Mouse (Mus musculus): Measurements from ENCODE around the gene Rab6a.

The Rab6a gene

DNA sequence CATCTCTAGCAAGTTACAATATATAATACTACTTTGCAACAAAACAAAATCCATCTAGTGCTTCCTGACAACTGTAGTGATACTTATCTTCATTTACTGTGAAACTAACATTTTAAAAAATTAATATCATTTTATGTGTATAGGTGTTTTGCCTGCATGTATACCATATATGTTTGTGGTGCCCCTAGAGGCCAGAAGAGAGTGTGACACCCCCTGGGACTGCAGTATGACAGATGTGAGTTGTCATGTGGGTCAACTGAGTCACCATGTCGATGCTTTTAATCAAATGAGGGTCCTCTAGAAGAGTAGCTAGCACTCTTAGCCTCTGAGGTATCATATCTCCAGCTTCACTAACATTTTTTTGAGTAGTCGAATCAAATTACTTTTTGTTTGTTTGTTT is 15.1 kb downstream of the Rab6a start:
- DNase-seq (ENCODE audit: low read depth, low spot score): no peak

DNA sequence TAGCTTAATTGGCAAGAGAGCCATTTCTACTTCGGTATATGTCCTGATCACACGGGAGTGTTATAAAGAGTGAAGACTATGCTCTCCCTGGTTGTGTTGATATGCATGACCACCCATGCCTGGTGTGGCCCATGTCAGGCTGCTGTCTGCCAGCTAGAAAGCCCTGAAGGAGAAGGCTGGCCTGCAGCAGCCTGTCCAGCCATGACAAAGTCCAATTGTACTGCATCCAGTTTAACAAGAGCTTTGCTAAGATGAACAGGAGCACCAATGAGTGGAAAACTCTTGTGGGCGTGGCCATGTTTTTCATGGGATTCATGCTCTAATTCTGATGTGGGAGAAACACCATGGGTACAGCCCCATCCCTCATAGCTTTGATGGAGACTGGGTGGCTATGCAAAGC is 17.3 kb downstream of the Rab6a start:
- DNase-seq (ENCODE audit: low read depth, low spot score): no peak

DNA sequence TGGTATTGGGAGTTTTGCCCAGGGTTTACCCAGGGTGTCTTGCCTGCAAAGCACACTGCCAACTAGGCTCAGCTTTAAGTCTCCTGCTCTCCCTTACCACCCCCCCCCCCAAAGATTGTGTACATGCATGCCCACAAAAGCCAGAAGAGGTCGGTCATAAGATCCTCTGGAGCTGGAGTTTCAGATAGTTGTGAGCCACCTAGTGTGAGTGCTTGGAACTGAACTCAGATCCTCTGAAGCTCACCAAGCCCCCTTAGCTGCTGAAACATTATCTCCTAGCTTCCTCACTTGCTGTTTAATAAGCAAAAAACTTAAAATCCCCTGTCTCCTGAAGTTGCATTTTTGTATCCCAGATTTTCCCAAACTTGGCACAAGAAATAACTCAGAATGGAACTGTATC is 30.4 kb downstream of the Rab6a start:
- peak; percentile 29 for DNase-seq (ENCODE audit: low read depth, low spot score)

DNA sequence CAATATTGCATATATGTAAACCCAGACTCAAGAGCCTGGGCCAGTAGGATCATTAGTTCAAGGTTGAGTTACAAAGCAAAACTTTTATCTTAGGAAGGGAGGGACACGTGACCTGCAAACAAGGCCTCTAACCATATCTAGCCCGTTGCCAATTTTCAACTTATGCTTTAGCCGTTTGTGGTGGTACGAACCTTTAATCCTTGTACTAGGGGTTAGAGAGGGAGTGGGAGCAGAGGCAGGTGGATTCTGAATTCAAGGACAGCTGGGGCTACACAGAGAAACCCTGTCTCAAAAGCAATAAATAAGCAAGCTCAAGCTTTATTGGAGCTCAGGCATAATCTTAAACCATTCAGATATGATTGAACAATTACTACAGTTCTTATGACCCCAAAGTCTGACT is 35.2 kb downstream of the Rab6a start:
- no peak for DNase-seq (ENCODE audit: low read depth, low spot score)

DNA sequence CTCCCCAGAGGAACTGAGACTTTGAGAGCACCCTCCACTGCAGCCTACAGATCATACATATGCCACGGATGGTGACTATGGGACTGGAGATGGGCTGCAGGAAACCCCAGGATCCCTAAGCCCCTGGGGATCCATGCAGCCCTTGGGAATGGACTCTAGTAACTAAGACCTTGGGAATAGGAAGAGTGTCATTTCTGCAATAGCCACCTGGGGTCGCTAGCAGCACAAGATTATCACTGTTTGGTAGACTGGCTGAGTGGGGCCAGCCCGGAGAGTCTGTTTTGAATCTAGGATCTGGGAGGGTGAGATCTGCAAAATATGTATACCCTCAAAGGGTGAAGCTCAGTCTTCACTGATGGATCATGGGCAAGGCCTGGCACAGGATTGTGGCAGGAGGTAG is 37.9 kb downstream of the Rab6a start:
- peak; percentile 69 for DNase-seq (ENCODE audit: low read depth, low spot score)

DNA sequence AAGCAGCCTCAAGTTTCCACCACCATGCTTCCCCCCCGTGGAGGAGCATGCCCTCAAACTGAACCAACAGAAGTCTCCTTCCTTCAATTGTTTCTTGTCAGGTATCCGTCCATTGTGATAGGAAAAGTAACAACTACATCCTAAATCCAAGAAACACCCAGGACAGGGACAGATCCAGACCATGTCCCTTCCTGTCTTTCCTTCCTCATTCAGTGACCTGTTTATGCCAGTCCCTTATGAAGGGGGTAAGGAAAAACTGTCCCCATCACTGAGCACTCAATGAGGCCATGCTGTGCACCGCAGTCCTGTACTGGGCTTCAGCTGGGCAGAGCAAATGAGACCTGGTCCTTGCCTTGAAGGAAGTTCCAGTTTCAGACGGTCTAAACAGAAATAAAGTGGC is 41.9 kb downstream of the Rab6a start:
- DNase-seq (ENCODE audit: low read depth, low spot score): no peak

DNA sequence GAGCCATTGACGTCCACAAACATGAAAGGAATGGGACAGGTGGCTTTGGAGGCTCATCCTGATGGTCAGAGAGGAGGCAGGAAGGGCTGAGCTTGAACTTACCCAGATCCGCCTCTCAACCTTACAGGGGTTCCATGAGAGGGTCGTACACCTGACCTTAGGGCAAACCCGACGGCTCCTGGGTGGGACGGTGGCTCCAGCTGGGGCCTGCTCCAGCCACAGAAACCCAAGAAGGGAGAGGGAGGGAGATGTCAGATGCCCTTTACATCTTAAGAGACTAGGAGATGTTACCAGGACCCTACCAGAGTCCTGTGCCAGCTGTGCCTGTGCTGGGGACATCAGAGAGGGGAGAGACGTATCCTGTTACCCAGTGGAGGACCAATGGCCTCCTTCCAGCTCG is 42.6 kb downstream of the Rab6a start:
- no peak for DNase-seq (ENCODE audit: low read depth, low spot score)

DNA sequence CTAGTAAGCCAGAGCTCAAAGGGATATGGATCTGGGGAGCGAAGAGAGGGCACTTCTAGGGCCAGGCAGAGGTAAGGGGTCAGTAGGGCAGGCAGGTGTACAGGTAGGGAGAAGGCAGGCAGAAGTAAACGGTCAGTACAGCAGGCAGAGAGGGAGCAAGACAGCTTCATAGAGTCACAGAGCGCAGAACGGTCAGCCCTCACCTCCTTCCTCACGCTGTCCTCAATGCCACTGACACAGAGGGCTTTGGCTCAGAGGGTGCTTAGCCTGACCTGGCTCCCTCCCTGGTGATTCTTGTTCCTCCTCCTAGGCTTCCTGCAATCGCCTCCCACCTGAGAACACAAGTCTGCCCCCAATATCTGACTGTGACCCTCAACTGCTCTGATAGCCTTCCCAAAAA is 43.2 kb downstream of the Rab6a start:
- no peak for DNase-seq (ENCODE audit: low read depth, low spot score)

DNA sequence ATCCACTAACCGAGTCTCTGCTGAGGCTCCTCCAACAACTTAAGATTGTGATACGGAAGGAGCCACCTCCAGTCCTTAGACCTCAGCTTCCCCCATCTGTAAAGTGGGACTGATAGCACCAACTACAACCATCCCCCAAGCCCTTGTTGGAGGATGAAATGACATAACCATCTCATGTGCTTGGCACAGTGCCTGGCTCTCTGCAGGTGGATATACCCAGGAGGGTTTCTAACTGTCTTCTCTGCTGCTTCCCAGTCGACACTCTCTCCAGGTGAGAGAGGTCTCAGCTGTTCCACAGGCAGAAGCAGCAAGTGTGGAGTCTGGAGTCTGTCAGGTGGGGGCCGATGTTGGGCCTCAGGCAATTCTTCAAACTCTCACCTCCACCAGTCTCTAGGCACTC is 43.8 kb downstream of the Rab6a start:
- DNase-seq (ENCODE audit: low read depth, low spot score): no peak

DNA sequence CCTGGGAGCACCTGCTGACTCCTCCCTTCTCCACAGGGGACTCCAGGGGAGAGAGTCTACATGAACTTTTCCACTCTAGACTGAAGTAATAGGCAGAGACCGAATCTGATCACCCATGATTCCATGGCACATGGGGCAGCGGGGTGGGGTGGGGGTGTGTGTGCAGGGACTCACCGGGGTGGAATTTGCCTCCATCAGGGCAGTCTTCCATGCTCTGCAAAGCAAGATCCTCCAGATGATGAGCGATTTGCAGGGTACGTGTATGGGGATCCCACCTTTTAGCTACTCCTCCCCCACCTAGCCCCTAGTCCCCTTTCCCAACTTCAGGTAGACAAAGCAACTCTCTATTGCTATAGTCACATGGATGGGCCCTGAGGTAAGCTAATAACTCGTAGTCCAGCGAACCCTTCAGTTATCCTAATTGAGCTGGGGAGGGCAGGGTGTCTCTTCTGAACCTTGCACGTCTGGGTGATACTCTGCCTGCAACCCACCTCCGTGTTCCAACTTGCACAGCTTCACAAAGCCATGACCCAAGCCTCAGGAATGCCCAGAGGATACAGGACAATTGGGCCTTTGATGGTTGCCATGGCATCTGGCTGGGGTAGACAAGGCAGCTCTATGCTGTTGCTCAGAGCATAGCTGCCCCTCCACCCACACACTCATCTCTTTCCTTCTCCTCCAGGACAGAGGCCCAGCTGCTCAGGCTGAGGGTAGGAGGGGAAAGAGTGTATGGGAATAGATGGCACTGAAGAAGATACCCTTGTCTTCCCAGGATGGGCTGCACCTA is 46.5 kb downstream of the Rab6a start:
- DNase-seq (ENCODE audit: low read depth, low spot score): peak; percentile 70

DNA sequence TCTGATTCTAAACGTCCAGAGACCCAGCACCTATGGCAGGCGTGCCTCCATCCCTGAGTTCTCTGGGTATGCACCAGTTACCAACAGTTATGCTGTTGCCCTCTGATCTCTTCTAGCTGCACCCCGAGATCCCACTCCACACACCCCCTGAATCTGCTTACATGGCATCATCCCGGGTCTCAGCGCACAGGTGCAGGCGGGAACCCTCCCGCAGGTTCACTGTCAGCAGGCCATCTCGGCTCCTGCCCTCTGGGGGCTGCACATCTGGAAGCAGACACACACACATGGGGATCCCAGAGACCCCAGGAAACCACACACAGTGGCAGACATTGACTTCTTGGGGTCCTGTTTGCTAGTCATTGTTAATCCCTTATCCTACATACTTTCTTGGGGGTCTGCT is 47.2 kb downstream of the Rab6a start:
- no peak for DNase-seq (ENCODE audit: low read depth, low spot score)

DNA sequence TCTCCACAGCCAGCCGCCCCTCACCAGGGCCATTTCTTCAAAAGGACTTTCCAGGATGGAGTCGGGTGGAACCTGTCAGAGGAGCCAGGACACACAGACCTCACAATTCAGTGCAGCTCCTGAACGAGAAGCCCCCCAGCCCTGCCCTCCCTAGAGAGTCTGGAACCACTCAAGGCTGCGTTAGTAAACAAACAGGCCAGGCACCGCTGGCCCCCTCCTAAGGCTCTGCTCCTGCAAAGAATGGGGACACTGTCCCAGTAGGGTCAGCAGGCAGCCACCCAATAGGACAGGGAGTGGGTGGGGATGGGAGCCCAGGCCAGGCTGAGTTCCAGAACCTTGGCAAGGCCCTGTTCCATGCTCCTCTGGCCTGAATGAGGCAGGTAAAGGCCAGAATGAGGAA is 49.5 kb downstream of the Rab6a start:
- DNase-seq (ENCODE audit: low read depth, low spot score): no peak

DNA sequence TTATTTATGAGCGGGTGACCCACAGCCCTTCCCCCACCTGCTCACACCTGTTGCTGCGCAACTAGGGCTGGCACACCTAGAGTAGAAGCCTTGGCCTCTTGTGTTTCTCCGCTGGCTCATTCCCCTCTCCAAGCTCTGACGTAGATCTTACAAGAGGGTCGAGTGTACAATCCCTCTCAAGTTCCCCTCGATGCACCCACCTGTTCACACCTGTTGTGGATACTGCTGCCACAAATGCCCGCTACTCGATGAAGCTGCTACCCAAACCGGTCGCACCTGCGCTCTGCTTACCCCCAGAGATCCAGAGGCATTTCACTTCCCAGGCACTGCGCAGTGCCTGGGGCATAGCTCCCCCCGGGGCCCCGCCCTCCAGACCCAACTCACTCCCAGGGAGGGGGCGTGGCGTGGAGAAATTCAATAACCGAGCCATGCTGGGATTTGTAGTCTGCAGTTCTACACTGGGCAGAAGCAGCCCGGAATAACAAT is 50.9 kb downstream of the Rab6a start:
- DNase-seq (ENCODE audit: low read depth, low spot score): peak; percentile 37

DNA sequence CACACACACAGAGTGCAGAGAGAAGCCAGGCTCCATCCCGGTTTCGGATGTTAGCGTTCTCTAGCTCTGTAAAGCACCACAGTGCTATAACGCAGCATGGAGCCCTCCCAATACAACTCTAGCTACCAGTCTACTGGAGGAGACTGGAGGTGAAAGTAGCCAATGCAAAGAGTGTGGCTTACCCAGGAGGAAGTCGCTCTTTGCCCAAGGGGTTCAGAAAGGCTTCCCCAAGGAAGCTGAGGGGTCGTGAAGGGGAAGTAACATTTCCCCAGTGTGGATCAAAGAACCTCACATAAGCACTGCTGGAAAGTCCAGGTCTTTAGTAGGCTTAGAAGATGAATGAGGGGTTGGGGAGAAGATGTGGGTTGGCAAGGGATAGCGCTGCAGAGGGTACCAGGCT is 54.1 kb downstream of the Rab6a start:
- DNase-seq (ENCODE audit: low read depth, low spot score): no peak

DNA sequence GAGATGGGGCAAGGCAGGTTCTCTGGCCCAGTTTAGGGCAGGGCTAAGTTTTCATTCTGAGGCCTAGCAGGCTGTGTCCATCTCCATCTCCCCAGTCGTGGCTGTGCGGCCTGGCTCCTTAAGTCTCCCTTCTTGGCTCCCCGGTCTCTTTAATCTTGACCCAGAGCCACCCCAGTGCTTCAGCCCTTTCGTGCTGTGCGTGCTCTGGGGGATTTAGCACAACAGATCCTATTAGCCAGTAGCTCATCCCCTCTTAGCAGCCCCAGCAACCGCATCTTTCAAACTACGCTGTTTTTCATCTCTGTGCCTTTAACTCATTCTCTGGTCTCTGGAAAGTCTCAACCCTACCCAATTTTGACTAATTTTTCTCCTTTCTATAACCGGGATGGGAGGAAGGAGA is 55.0 kb downstream of the Rab6a start, which contains the start of gene Plekhb1:
Plekhb1 (minus strand) TSS at position 184 of the 400 bp plus-strand sequence.
- no peak for DNase-seq (ENCODE audit: low read depth, low spot score)

DNA sequence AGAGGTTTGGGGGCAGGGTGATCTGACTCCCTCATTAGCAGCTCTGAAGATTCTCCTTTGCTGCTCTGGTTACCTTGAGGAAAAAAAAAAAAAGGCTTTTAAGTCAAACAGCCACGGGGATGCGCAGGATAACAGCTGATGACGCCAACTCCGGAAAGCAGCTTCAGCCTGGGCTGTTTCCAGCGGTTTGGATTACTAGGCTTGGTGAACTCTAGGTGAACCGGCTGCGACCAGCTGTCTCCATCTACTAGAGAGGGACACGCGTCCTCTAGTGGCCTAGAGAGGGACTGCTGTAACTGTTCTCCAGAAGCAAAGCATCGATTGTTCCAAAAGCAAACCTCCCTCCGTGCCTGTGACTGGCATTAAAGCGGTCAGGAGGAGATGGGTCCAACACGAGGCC is 56.0 kb downstream of the Rab6a start:
- peak; percentile 94 for DNase-seq (ENCODE audit: low read depth, low spot score)

DNA sequence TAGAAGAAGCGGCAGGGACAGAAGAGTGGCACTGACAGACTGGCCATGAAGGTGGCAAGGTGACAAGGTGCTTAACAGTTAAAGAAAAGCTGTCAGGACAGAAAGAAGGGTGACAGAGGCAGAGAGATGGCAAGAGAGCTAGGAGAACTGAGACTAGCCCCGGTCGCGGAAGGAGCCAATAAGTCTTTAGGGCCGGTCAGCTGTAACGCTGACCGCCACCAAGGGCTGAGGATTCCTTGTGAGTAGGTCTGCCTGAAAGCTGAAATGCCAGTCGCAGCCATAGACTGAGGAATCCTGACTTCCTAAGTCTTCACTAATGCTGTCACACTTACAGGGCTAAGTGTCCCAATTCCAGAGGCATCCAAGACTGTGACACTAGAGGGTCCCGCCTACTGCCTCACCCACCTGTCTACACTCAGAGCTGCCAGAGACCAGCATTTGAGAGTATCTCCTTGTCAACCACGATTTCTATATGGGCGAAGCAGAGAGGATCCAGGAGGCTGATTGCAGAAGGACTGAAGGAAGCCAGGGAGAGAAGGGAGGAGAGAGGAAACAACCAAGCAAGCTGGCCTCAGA is 56.6 kb downstream of the Rab6a start:
- DNase-seq (ENCODE audit: low read depth, low spot score): no peak

DNA sequence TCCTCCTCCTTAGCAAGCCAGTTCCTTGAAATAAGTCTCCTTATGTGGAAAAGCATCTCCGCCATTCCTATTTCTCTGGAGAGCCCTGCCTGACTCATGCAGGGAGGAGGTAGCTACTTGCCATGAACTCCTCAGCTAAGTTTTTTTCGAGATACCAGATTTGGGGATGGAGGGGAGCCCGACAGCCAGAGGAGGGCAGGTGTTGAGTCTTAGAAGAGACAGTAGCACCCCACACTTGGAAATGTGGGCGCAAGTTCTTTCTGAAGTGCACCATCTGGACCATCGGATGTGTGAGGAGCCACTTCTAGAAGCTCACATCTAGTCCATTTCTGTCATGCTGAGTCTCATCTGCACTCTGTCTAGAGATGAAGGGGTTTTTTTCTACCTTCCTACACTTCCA is 63.4 kb downstream of the Rab6a start:
- no peak for DNase-seq (ENCODE audit: low read depth, low spot score)

DNA sequence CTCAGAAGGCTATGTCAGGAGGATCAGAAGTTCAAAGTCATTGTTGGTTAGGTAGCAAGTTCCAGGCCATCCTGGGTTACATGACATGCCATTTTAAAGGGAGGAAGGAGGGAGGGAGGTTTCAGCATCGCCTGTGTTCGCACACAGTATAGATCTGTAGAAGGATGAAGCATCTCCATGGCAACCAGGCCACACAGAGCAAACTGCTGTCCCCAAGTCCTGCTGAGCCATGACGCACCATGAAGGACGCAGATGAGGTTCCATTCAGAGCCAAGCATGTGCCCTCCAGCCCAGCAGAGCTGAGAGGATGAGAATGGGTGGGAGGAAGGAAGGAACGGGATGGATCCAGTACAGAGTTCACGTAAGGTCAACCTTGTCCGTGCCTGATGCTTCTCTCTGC is 66.2 kb downstream of the Rab6a start:
- peak; percentile 30 for DNase-seq (ENCODE audit: low read depth, low spot score)

DNA sequence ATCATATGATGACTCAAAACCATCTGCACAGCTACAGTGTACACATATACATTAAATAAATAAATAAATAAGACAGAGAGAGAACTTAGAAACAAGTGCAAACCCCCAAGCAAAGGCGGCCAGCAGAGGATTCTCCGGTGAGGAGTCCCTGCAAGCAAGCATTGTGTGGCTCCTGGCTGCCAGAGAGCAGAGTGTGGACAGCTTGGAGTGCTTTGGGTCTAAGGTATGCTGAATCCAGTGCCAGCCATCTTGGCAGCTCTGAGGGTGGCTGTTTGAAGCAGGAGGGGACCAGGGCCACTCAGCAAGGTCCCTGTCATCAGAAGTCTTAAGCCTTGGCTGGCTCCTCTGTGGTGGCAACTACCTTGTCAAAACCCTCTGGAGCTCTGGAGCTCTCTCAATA is 67.7 kb downstream of the Rab6a start:
- no peak for DNase-seq (ENCODE audit: low read depth, low spot score)

DNA sequence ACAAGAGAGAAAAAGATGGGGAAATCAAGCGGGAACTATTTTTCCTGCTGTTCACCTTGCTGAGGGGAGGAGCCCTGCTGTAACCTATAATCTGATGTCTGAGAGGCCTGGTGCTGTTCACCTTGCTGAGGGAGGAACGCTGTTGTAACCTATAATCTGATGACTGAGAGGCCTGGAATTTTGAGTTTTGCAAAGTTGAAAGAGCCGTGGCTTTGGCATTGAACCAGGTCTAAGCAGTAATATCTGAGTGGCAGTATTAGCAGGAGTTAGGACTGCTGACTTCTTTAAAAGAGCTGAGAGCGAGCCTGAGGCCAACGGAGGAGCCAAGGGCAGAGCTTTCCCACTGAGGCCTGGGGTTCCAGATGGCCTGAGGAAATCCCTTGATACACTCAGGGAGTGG is 70.8 kb downstream of the Rab6a start:
- no peak for DNase-seq (ENCODE audit: low read depth, low spot score)

DNA sequence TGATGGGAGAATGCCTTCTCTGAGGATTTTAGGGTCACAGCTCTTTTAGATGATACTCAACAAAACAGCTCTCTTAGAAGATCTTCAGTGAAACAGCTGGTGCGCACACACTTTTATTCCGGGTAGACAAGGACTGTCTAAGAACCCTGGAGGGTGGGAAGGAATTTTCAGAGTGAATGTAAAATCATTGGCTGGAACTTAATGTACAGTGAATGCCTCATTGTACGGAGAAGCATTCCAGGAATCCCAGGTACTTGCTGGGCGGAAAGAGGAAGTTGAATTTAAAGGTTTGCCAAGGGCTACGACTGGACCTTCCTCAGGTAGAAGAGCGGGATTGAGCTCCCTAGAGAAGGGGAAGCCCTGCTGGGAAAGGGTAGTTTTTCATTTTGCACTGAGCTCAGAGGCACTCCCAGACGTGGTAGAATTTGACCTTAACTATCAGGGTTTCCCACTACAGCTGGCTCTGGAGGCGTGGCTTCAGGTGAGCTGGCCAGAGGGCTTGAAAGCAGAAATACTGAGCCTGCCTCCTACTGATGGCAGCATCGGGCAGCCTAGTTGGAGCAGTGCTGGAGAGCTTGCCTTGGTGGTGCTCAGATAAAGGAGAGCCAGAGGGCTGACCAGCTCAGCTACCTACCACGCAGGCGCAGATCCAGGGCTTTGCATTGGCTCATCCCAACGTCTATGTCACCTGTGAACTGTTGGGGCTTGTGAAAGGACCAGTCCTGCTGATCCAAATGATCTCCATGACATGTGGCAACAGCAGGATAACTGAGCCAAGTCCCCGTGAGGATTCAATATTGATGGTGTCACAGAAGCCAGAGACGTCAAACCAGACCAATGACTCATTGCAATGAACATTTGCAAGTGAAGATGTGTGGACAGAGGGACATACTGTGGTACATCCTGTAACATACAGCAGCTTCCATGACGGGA is 72.0 kb downstream of the Rab6a start:
- DNase-seq (ENCODE audit: low read depth, low spot score): no peak

Measured in mesoderm, embryonic 11.5 days (tissue).